Mouse (Mus musculus) colon, adult 2 months (tissue): ENCODE results near the gene Fam71b. TPM values are rescaled to one million over a fixed set of nuclear protein-coding genes. Genes with fewer than 3 reads are reported as not detected.

ENCODE experiments used
- polyA plus RNA-seq: library from polyadenylated mRNA; depleted of rRNA; stranded (reverse); fragments of >200 nt; gene quantifications from 2 replicates; pipeline ENCODE4 v1.2.3, GENCODE M21; 2012; rRNA removed

Gene Fam71b
- 0.10 TPM in 1 of 2 replicates, not detected in the other for polyA plus RNA-seq

DNA sequence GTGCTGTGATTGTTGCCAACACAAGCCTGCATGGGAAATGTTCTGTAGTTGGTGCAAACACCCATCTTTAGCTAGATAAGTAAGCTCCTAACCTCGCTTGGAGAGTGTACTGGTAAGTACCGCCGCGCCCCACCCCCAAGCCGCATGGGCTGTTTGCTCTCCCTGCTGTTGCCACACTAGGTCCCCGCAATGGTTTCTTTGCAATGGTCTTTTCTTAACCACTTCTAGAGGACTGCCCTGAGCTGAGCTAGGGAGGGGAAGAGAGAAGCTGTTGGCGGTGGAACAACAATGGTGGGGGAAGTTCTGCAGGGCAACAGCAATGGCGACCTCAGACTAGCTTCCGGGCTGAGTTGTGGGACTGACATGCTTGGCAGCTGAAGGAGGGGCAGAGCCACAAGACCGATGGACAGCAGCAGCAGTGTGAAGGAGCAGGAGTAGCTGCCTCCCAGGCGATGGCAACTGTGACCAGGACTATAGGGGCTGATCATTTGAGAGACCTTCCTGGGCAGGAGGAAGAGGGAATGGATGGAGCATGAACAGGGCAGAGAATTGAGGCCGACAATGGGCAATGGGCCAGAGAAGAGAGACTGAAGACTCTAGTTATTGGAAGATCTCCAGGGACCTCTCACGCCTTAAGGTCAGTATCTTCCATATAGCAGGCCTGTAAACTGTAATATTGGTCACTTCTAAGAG, at the start of gene Fam71b:
Gene Fam71b (plus strand): TSS at position 393 of the 693 bp plus-strand sequence.

DNA sequence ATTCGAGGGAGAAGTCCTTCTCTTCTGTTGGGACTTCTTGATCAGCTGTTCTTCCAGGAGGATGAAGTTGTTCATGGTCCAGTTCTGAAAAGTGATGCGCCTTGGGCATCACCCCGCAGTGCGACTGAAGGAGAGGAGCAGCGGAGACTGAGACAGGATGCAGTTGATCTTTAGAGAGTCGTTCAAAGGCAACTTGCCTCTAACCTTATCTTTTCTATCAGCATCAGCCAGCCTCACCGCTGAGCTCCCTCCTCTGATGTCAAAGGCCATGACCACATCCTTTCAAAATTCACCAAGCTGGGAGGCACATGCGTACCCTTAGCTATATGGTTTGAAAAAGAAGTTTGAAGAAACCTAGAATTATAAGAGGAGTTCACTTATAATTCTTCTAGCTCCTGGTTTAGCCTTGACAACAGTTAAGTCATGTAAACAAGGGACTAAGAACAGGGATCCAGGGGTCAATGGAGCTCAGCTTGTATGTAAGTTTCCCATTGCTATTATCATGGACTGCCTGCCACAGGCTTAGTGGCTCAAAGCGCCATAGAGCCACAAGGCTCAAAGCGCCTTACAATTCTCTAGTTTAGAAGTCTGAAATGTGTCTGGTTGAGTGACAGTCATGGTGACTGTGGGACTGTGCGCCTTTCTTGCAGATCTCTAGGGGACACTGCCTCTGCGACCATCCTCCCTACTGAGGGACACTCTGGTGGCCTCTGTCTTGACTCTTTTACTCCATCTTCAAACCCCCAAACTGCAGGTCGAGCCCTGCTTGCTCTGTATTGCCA, 6.8 kb upstream of the Fam71b start, which contains the start of gene Itk:
Gene Itk (minus strand): TSS at position 180 of the 782 bp plus-strand sequence.

DNA sequence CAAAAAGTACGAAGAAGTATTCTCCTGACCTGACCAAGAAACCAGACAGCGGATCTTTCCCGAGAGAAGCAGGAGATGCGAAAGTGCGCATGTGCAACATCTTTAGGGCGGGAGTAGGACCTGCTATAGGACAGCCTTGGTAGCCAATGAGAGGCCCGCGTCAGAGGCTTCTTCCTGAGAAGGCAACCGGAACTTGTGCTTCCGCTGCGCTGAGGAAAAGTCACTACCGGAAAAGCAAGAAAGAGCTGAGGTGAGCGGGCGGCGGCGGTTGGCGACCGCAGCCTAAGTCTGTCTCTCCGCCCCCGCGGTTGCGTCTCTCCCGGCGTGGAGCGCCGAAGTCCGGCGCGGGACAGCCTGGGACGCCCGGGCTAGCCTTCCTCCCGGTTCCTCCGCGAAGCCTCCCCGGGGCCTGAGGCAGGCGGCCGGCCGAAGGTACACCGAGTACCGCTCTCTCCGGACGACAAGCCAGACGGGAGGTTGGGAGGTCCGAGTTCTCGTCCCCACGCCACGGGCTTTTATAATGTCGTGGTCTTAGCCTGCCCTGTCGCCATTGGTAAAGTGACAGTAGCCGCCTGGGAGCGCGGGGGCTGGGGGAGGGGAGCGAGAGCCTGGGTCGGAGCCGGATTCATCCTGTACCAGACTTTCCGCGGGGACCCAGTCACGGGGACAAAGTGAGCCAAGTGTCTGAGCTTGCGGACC, 40.5 kb downstream of the Fam71b start, which contains the start of gene Med7:
Gene Med7 (plus strand): TSS at position 166 of the 699 bp plus-strand sequence.

DNA sequence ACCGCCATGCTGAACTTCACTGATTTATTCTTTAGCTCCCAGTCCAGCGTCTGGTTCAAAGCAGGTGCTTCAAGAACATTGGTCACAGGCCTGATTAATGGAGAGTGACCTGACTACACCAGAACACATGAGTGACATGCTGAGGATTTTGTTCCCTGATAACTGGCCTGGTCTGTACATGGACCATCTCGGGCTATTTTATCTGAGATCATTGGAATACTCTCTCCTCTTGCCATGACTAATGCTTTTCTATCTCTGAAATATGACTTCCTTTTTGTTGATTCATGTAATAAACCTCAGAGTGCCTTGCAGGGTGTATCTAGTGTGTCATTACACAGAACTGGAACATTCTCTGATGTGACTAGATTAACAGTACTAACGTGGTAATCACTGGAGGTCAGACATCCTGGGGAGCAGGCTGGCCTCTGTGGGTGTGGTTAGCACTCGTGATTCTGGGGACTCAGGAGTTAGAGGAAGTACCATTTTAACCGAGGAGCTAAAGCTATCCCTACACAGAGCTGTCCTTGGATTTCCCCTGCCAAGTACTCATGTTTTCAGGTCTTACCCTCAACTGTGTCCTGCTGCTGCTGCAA, 58.2 kb downstream of the Fam71b start, which contains the start of gene Havcr2:
Gene Havcr2 (plus strand): TSS at position 483 of the 593 bp plus-strand sequence.

Other genes starting within 250 kb of the Fam71b start
- gene Nipal4, start 230.1 kb upstream of the Fam71b start, polyA plus RNA-seq: 2.5 and 2.6 TPM in 2 replicates
- not detected in 2 replicates for gene Fndc9, start 161.0 kb upstream of the Fam71b start, polyA plus RNA-seq
- gene Cyfip2, start 83.7 kb upstream of the Fam71b start, polyA plus RNA-seq: 2.8 and 3.1 TPM in 2 replicates
- 0.49 and 0.62 TPM in 2 replicates for gene Itk, start 7.0 kb upstream of the Fam71b start, polyA plus RNA-seq
- 15.1 and 16.3 TPM in 2 replicates for gene Med7, start 40.4 kb downstream of the Fam71b start, polyA plus RNA-seq
- 0.31 and 0.35 TPM in 2 replicates for gene Havcr2, start 58.4 kb downstream of the Fam71b start, polyA plus RNA-seq
- gene Gm12169, start 127.7 kb downstream of the Fam71b start, polyA plus RNA-seq: not detected in 2 replicates
- gene BC053393, start 175.0 kb downstream of the Fam71b start, polyA plus RNA-seq: not detected in 2 replicates
- gene Dppa1, start 232.7 kb downstream of the Fam71b start, polyA plus RNA-seq: not detected in 2 replicates